Mouse (Mus musculus) cerebellum, postnatal 14 days (tissue): Measurements from ENCODE around the gene Coro1a.
A peak's percentile ranks its signal among the peaks of the same experiment; 100 is the strongest.
"Not testable (repeated sequence)": the region's sequence is repeated elsewhere in the genome, so short reads cannot be mapped to it uniquely, and the experiment has no call there.

Experiments
- DNase-seq, 2 experiments: peaks; one replicate each; pipeline ENCODE4 v3.0.0; 2021; ENCODE audit warnings: mixed read lengths in 2 of 2

Coro1a gene

GRCm38 (mm10) chr7:126704121-126704980 lies 3.2 kb downstream of the Coro1a start:
- DNase-seq = peak; percentile 90 to 92

GRCm38 (mm10) chr7:126703757-126704077 lies 3.9 kb downstream of the Coro1a start:
- peak; percentile 70 to 74 for DNase-seq

GRCm38 (mm10) chr7:126702861-126703756 lies 4.5 kb downstream of the Coro1a start:
- DNase-seq = peak; percentile 50 to 74

- no peak for DNase-seq
These were observed 5.2 kb downstream of the Coro1a start for GRCm38 (mm10) chr7:126702358-126702757.

- peak in 1 of 2 experiments; percentile 40 for DNase-seq
These were observed 5.8 kb downstream of the Coro1a start for GRCm38 (mm10) chr7:126701559-126702357.

- DNase-seq = peak; percentile 95 to 98
These were observed 6.5 kb downstream of the Coro1a start for GRCm38 (mm10) chr7:126701070-126701469.

GRCm38 (mm10) chr7:126700063-126701015 lies 7.2 kb downstream of the Coro1a start:
- peak; percentile 60 to 64 for DNase-seq

- DNase-seq = no peak
These were observed 9.7 kb downstream of the Coro1a start for GRCm38 (mm10) chr7:126697838-126698237.

- no peak for DNase-seq
These were observed 10.7 kb downstream of the Coro1a start for GRCm38 (mm10) chr7:126696886-126697285.

GRCm38 (mm10) chr7:126696303-126696702 lies 11.3 kb downstream of the Coro1a start:
- DNase-seq = no peak

- DNase-seq = peak; percentile 95 to 97
These were observed 11.9 kb downstream of the Coro1a start, which contains the start of gene Slx1b for GRCm38 (mm10) chr7:126695631-126696207. TSS of gene Slx1b (minus strand) at chr7:126695784.

- DNase-seq = peak in 1 of 2 experiments; percentile 73
These were observed 12.4 kb downstream of the Coro1a start, which contains the start of gene Bola2 for GRCm38 (mm10) chr7:126695210-126695611. TSS of gene Bola2 (plus strand) at chr7:126695401.

GRCm38 (mm10) chr7:126694441-126695051 lies 13.0 kb downstream of the Coro1a start:
- DNase-seq = peak in 1 of 2 experiments; percentile 33

- no peak for DNase-seq
These were observed 13.8 kb downstream of the Coro1a start for GRCm38 (mm10) chr7:126693781-126694180.

GRCm38 (mm10) chr7:126693256-126693655 lies 14.3 kb downstream of the Coro1a start:
- DNase-seq = peak; percentile 87 to 93

GRCm38 (mm10) chr7:126692426-126692825 lies 15.2 kb downstream of the Coro1a start:
- no peak for DNase-seq

- no peak for DNase-seq
These were observed 15.9 kb downstream of the Coro1a start for GRCm38 (mm10) chr7:126691676-126692075.

- no peak for DNase-seq
These were observed 16.9 kb downstream of the Coro1a start for GRCm38 (mm10) chr7:126690737-126691136.

GRCm38 (mm10) chr7:126689021-126689420 lies 18.6 kb downstream of the Coro1a start:
- DNase-seq = no peak

GRCm38 (mm10) chr7:126688156-126688555 lies 19.4 kb downstream of the Coro1a start:
- DNase-seq = not testable (repeated sequence)
